In the genomic region with DNA sequence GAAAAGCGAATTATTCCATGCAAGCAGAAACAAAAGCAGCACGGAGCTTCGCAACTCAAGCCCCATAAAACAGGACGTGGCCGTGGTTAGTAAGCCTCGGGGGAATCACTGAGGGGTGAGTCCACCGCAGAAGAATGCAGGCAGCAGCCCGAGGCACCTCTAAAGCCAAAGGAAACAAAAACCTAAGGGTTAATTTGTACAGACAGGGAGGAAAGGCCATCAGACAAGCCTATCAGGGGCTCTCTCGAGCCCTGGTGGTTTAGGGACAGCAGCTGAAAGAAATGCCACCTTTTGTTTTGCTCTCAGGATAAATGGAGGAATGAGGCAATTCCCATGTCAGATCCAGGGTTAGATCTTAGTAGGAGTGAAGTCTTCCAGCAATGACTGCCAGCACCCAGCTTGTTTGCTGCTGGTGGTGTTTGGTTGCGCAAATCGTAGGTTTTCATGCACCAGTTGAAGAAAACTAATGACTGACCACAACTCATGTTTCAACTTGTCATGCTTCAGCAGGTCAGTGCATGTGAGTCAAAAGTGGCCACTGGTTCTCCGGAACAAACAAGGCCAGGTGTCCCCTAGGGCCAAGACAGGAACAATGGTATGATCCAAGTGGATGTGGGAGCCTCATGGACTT, we compare ENCODE assay signal across 9 mouse cellular contexts.
DNase-seq lines count a peak whose midpoint lies in the region; ATAC-seq and TF ChIP-seq lines count a peak whose summit lies in the region.
"Had no signal": no experiment of that assay in that cellular context is flagged by ENCODE, and none has a peak within 500 bp of the region (broad histone marks: within the 10 kb centered on the region; RNA-seq: fewer than 3 reads in every experiment).

No protein-coding gene starts in this region.

- H3K27me3 ChIP-seq in midbrain, embryonic 13.5 days, result no peaks in the 10 kb centered on the region
- H3K27me3 ChIP-seq: CH12.LX had no signal

- H3K36me3 ChIP-seq in midbrain, embryonic 13.5 days, result no peaks in the 10 kb centered on the region

- no peak for TF ChIP-seq CTCF in embryonic fibroblast, embryonic 13.5 days (IDR thresholded peaks at IDR 0.05; ENCODE audit: borderline replicate concordance, insufficient read depth, low read length)

- 28% methylated on average over 12 of the region's 12 CpGs for WGBS in midbrain, embryonic 13.5 days

- H3K9ac ChIP-seq in midbrain, embryonic 13.5 days (replicated peaks), result no peak overlapping the region

- ATAC-seq in midbrain, embryonic 13.5 days, result no peak
- ATAC-seq in activated CD4-positive, CD25-positive, alpha-beta regulatory T cell, adult 4 months, result no peak

- peaks cover 13% of the 10 kb centered on the region for H3K4me1 ChIP-seq in embryonic fibroblast, embryonic 13.5 days (ENCODE audit: control insufficient read depth, insufficient read depth, low read length)
- peaks cover 6% of the 10 kb centered on the region; the same call in 1 of the 2 replicates for H3K4me1 ChIP-seq in midbrain, embryonic 13.5 days (replicated peaks)

- H3K27ac ChIP-seq in embryonic fibroblast, embryonic 13.5 days (ENCODE audit: insufficient read depth, low read length), result peak overlapping the region; percentile 77
- H3K27ac ChIP-seq in midbrain, embryonic 13.5 days, result no peak overlapping the region

- no peaks in the 10 kb centered on the region for H3K9me3 ChIP-seq in midbrain, embryonic 13.5 days

- TF ChIP-seq POLR2A in embryonic fibroblast, embryonic 13.5 days (IDR thresholded peaks at IDR 0.05; ENCODE audit: low read depth, low read length), result no peak

- H3K4me3 ChIP-seq in embryonic fibroblast, embryonic 13.5 days (ENCODE audit: insufficient read depth, low read length), result no peak overlapping the region
- no peak overlapping the region for H3K4me3 ChIP-seq in midbrain, embryonic 13.5 days (replicated peaks)

- H3K4me2 ChIP-seq in midbrain, embryonic 13.5 days (replicated peaks), result peak overlapping the region; percentile 10

- intact Hi-C loops in heart, postnatal 36 days (cut with DNase I), result no loop called here

- DNase-seq in embryo, embryonic 10.5 days (ENCODE audit: low spot score), result peak; percentile 38
- no peak for DNase-seq in embryo, embryonic 10 days (ENCODE audit: low spot score)
- DNase-seq in heart, postnatal 36 days, result peak; percentile 29 to 60
- DNase-seq in right cerebral cortex, postnatal 14 days, result no peak
- no peak for DNase-seq in cerebellum, adult 8-10 months

Comparison
In these comparisons a context has a peak if more than half of its experiments do, and no peak if none do; other contexts are left out.
1. DNase-seq: peak in embryo, embryonic 10.5 days (single experiment) and heart, postnatal 36 days (2 of 2); none in embryo, embryonic 10 days (single experiment), right cerebral cortex, postnatal 14 days (single experiment) and cerebellum, adult 8-10 months (single experiment).